Mouse (Mus musculus) T-helper 17 cell (primary cell): ENCODE data around the gene Mlec.

Experiments
- in situ Hi-C, 2 experiments: fragments of 300-600 bp; cut with MboI, MseI; formaldehyde crosslinking; loops; 1 replicate in 1 of 2; 2 replicates in 1 of 2; pipeline ENCODE4 v1.15.1; 2025; ENCODE audit warnings: high pct_unique_total_duplicates in 2 of 2

The Mlec gene

GRCm38 (mm10) chr5:115181248-115181940 is 23.4 kb upstream of the Mlec start:
- in situ Hi-C loops = no loop called here

DNA sequence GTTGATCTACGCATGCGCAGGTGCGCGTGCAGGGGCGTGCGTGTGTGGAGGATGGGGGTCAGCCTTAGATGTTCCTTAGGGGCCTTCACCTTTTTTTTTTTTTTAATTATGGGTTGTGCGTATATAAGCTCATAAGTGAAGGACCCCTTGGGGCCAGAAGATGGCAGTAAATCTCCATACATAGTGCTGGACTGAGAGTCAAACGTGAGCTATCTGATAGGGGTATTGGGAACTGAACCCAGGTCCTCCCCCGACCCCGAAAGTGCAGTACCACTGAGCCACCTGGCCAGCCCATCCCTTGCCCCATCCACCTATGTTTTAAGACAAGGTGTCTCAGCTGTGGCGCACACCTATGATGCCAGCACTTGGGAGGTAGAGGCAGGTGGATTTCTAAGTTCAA is 21.6 kb upstream of the Mlec start:
- in situ Hi-C loops = no loop called here

GRCm38 (mm10) chr5:115177866-115178265 is 19.9 kb upstream of the Mlec start:
- in situ Hi-C loops = no loop called here

DNA sequence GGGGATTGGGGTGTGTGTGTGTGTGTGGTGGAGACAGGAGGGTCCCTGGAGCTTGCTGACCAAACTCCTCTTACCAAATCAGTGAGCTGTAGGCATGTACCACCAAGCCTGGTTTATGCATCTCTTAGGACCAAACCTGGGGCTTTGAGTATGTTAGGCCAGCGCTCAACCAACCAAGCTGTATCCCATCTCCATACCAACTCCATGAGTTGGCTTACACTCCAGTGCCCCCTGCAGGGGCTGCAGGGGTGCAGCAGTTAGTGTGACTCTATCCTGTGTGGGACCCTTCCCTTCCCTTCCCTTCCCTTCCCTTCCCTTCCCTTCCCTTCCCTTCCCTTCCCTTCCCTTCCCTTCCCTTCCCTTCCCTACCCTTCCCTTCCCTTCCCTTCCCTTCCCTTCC is 16.6 kb upstream of the Mlec start:
- in situ Hi-C loops = no loop called here

DNA sequence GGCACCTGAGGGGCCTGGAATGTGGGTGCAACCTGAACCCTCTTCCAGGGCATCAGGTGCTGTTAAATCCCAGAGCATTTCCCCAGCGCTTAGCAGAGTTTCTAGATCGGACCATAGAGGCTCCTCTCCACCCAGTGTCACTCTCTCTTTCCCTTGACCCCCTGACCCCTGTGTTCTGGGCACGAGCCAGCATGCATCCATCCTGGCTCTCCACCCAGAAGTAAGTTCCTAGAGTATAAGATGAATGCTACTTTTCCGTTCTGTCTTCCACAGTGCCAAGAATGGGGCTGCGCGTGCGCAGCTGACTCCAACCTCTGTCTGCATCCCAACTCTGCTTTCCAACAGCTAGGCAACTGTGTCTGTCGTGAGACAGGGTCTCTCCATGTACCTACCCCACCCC is 12.2 kb upstream of the Mlec start:
- in situ Hi-C loops = no loop called here

DNA sequence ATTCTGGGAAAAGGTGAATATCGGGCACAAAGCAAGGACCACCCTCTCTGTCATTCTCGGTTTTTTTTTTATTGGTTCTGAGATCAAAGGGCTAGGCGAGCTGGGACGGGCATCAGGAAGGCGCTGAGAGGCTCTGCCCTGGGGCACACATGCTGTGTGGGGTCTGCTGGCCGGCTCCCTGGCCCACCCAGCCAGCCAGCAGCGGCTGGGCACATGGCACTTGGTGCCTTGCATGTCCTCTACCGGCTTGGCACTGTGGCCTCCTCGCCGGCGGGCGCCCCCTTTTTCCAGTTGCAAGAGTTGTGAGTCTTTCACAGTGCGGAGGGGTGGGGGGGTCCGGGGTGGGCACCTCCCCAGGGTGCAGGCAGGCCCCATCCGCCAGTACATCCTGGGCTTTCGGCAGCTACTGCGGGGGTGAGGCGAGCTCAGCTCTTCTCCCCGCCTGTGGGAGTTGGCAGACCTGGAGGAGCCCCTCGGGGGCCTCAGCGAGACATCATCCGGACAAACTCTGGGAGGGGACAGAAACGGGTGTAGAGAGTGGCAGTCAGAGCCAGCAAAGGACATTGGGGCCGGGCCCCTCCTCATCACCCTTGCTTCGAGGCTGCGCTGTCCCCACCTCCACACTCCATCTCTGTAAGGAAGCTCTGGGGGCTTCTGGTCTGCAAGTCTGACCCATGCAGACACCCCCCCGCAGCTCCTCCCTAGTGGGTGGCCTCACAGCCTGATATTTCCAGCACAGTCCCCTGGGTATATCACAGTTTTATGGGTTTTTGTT is 10.8 kb upstream of the Mlec start:
- in situ Hi-C loops = loop anchor here in 1 of 2 experiments (5.0 kb wide), 1 partner anchor 58 kb away; no protein-coding TSS in a partner anchor

- in situ Hi-C loops = loop anchor here in 1 of 2 experiments (5.0 kb wide), 1 partner anchor 60 kb away; no protein-coding TSS in a partner anchor
Observed at GRCm38 (mm10) chr5:115167396-115167795, 9.4 kb upstream of the Mlec start.

GRCm38 (mm10) chr5:115166815-115167194 is 8.8 kb upstream of the Mlec start:
- in situ Hi-C loops = loop anchor here in 1 of 2 experiments (5.0 kb wide), 1 partner anchor 60 kb away; no protein-coding TSS in a partner anchor

- in situ Hi-C loops = loop anchor here in 1 of 2 experiments (5.0 kb wide), 1 partner anchor 61 kb away; no protein-coding TSS in a partner anchor
Observed at GRCm38 (mm10) chr5:115165895-115166814, 8.2 kb upstream of the Mlec start.

DNA sequence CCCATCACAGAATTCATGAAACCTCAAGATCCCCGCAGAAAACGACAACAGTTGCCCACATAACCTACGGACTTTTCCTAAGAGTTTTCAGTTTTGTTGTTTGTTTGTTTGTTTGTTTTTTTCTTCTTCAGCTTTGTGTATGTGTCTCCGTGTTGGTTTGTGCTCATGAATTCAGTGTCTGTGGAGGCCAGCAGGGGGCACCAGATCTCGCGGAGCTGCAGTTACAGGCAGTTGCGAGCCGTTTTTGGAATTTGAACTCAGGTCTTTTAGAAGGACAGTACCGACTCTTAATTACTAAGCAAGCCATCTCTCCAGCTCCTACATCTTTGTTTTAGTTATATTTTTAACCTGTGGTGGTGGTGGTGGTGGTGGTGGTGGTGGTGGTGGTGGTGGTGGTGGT is 7.4 kb upstream of the Mlec start:
- in situ Hi-C loops = loop anchor here in 1 of 2 experiments (5.0 kb wide), 1 partner anchor 62 kb away; no protein-coding TSS in a partner anchor

DNA sequence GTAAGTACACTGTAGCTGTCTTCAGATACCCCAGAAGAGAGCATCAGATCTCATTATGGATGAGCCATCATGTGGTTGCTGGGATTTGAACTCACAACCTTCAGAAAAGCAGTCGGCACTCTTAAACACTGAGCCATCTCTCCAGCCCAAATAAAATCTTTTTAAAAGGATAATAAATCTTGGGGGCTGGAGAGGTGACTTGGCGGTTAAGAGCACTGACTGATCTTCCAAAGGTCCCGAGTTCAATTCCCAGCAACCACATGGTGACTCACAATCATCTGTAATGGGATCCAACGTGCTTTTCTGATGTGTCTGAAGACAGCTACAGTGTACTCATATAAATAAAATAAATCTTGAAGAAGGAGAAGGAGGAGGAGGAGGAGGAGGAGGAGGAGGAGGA is 6.5 kb upstream of the Mlec start:
- in situ Hi-C loops = loop anchor here in 1 of 2 experiments (5.0 kb wide), 1 partner anchor 37 kb away; no protein-coding TSS in a partner anchor

DNA sequence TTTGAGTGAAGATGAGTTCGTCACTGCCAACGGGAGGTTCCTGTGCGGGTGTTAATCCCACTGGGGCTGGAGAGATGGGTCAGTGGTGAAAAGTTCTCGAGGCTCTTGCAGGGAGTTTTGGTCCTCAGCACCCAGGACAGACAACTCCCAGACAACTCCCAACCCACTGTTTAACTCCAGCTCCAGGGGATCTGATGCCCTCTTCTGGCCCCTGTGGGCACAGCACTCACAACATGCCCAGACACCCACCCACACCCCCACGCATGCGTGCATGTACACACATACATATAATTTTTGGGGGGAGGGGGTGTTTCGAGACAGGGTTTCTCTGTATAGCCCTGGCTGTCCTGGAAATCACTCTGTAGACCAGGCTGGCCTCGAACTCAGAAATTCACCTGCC is 5.6 kb upstream of the Mlec start:
- in situ Hi-C loops = loop anchor here in 1 of 2 experiments (5.0 kb wide), 1 partner anchor 36 kb away; no protein-coding TSS in a partner anchor

DNA sequence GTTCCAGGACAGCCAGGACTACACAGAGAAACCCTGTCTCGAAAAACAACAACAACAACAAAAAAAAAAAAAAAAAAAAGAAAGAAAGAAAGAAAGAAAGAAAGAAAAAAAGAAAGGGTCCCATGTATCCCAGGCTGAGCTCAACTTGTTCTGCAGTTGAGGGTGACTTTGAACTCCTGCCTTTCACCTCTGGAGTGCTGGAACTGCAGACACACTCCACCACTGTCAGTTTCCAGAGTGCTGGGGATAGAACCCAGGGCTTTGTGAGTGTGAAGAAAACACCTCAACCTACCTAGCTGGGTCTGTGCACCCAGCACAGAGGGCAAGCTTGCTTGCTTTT is 3.9 kb upstream of the Mlec start:
- in situ Hi-C loops = loop anchor here in 1 of 2 experiments (5.0 kb wide), 1 partner anchor 35 kb away; no protein-coding TSS in a partner anchor

DNA sequence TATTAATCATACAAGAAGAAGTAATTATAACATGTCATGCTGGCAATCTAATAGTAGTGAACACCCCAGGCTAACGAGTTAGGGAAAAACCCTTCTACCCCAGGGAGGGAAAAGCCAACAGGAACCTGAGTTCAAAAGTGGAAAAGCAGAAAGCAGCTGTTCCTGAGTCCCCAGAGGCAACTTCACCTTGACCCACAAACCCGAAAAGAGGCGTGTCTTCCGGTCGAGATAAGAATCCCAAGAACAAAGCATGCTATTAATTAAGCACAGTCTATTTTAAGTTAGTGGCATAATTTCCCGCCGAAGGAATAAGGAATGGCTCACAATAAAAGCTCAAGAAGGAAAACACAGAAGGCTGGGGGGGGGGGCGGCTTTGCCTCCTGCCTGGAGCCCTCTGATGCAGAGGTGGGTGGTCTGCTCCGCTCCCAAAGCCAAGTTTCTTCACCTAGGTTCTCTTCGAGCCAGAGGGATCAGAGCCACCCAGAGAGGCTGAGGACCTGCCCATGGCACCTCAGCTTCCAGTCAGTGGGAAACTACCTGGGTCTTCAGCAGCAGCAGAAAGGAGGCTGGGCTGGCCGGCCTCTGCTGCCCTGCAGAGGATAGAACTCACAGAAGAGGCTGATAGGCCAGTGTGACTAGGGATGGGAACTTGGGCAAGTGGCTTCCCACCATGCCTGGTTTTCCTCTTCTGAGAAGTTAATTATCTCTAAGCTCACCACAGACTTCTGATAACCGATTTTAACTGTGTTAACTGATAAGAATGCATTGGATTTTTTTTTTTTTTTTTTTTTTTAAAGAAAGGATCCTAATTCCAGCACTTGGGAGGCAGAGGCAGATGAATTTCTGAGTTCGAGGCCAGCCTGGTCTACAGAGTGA is 3.3 kb upstream of the Mlec start:
- in situ Hi-C loops = loop anchor here in 1 of 2 experiments (5.0 kb wide), 1 partner anchor 34 kb away; no protein-coding TSS in a partner anchor

GRCm38 (mm10) chr5:115160655-115161054 is 2.7 kb upstream of the Mlec start:
- in situ Hi-C loops = loop anchor here in 1 of 2 experiments (5.0 kb wide), 1 partner anchor 33 kb away; no protein-coding TSS in a partner anchor

DNA sequence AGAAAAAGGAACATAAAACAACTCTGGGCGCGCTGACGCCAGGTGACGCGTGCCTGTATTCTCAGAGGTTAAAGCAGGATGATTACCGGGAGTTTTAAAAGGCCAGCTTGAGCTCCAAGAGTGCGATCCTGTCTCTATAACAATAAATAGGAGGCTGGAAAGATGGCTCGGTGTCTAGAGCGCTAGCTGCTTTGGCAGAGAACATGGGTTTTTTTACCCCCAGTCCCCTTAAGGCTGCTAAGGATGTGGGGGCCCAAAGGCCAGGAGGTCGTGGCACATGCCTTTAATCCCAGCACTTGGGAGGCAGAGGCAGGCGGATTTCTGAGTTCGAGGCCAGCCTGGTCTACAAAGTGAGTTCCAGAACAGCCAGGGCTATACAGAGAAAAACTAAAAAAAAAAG is 1.2 kb upstream of the Mlec start:
- in situ Hi-C loops = no loop called here

DNA sequence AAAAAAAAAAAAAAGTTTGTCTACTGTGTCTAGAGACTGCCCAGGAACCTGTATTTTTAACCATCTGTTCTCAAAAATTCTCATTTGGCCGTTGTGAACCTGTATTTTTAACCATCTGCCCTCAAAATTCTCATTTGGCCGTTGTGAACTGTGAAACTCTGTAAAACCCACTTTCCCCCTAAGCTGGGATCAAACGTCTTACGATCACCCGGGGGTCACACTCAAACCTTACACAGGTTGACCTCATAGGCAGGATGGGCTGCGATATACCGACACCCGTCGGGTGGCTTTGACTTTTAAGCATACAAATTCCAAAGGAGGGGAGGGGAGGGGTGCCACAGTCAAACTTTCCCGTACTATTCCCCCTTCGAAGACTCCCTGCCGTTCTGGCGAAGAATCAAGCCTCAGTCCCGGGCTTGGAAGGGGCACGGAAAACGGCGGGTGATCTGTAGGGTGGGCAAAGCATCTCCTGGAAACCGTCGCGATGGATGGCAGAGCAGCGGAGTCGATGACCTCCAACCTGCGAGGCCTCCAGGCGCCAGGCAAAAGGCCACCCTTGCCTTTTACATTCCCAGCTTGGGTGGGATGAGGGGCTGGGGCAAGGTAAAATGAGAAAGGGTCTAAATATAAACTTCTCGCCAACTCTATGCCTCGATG is 918 bp downstream of the Mlec start:
- in situ Hi-C loops = no loop called here

DNA sequence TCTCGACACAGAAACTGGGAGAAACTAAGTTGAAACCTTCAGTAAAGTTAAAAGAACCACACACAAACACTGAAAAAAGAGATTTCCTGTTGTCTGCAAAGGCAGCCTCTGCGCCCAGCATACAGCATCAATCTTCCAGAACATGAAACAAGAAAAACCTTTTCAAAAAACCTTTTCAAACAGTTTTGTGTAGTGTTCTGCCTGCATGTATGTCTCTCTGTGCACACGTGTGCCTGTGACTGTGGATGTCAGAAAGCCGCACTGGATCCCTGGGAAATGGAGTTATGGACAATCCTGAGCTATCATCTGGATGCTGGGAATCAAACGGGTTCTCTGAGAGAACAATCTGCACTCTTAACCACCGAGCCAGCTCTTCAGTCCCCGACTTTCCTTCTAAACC is 1.6 kb downstream of the Mlec start:
- in situ Hi-C loops = no loop called here

DNA sequence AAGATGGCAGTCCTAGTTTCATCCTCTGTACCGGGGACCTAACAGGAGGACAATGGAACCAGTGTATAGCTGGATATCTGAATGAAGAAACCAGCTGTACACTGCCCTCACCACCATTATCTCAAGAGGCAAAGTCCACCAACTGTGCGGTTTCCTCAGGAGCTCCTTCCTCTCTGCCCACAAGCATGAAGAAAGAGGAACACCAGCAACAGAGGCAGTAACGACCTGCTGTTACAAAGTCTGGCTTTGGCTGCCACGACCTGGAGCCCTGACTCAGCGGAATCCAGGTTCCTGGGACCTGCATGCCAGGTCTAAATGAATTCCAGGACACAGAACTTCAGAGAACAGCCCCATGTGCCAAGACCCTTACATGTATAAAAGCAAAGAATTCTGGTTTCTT is 2.1 kb downstream of the Mlec start:
- in situ Hi-C loops = no loop called here

DNA sequence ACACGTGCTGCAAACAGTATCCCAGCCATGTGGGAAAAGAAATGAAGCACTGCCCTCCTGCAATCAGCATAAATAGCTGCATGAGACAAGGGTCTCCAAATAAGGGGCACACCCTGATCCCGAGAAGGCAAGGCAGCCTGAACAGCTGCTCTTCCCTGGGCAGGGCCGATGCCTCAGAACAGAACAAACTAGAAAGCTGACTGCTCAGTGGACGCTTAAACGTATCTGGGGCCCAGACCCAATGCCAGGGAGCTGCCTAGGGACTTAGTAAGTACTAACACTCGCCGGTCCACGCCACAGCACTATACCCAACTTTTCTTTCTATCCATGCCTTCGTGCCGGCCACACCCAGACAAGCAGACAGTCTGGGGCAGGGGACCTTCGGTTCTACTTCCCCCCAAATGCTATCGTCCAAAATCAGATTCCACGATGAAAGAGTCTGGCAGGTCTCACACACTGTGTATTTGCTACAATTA is 2.8 kb downstream of the Mlec start:
- in situ Hi-C loops = no loop called here
